Mouse (Mus musculus) 416B (cell line): ENCODE results near the gene Tmem160.

Experiments used
- DNase-seq: peaks from one replicate; pipeline ENCODE4 v3.0.0; 2011; ENCODE audit warnings: low read depth

Tmem160 gene

DNA sequence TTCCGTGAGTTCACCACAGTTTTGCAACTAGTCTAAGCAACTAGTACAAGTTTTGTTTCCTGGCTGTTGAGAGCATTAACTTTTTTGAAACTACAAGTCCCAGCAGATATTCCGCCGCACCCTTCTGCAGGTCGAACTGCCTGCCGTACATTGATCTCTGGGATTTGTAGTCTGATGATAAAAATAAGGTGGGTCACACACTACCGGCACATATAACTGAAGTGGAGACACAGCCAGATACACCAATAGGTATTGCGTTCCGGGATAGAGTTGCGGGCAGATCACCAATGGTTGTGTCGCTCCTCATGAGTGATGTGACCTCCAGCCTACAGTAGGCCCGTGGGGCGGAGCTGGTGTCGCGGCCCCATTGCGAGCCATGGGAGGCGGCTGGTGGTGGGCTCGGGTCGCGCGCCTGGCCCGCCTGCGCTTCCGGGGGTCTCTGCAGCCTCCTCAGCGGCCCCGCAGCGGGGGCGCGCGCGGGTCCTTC lies at the start of gene Tmem160:
Gene Tmem160, plus strand, starts transcription at position 193 of the 487 bp plus-strand sequence.
- peak; percentile 99 for DNase-seq

DNA sequence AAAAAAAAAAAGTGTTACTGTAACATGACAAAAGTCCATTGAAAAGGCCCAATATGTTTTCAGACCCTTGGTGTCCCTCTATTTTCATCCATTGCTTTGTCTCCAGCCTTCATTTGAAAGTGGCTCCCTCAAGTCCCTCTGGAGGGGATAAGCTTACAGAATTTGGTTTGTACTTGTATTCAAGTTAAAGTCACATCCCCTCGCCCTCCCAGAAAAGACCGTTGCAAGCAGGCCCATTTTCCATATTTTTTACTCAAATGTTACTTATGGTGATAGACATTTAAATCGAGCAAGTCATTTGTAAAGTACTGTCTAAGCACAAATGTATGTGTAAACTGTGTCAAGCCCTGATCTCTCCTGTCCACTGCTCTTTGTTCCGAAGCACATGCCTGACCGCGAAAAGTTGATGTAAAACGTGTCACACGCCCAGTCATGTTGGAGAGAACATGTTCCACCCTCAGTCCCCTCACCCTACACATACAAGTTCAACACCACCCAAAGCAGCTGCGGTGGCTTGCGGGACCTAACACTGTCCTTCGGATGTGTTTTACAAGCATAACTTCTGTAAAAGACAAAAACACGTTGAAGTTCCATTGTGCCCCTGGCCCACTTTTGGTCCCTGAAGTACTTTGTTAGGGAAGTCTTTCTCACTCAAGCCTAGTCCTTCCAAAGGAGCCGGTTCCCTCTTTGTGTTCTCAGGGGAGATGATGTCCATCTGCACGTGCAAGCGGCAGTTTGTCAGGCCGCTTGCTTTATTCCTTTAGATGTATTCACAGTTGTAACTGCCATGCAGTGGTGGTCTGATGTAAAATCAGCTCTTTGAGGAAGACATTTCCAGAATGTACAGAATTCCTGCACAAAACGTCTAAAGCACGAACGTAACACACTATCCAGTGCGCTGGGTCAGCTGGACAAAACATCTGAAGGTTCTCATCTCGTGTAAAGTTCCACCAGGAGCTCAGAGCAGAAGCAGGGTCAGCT lies 49.3 kb upstream of the Tmem160 start:
- DNase-seq: peak; percentile 88

DNA sequence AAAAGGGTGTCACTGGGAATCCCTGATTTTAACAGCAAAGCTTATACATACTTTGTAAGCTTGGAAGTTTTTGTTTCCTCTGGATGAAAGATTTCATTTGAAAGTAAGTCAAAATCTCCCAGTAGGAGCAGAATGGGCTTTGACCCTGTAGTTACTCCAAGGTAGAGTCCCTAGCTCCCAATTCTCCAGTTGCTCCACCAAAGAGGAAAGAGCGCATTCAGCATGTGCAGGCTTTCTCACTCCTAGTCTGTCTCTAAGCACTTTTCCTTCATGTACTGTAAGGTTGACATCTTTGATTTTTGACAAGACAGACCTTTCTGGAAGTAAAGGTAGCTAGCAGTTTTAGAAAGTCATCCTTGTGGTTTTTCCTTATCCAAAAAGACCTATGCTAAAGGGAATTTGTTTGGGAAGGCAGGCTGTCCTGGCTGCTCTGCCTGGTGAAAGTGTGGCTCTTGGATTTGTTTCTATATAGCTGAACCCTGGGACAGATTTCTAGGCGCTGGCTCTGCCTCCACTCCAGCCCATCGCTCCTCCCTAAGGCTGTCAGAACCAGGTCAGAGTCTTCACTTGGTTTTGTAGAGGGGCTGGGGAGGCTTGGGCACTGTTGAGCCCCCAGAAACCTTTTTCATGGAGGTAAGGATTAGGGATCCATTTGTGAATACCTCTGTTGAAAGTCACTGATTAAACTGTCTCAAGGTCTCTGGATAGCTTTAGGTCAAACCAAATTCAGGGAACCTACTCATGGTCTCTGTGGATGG lies 48.1 kb upstream of the Tmem160 start:
- peak; percentile 25 for DNase-seq

DNA sequence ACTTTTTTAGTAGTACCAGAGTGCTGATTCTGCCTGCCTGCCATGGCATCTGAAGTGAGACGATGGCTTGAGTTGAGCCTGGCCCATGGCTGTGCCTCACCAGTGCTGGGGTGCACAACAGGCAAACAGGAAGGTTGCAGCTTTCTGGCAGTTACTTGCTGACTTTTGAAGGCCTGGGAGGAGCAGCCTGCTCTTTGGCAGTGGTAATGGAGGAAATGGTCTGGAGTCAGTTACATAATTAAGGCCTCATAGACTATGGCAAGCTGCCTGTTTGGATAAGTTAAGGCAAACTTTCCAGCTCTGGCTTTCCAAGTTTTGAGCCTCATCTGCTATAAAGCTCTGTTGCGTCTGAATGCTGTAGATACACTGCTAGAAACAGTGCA lies 47.5 kb upstream of the Tmem160 start:
- peak; percentile 84 for DNase-seq

DNA sequence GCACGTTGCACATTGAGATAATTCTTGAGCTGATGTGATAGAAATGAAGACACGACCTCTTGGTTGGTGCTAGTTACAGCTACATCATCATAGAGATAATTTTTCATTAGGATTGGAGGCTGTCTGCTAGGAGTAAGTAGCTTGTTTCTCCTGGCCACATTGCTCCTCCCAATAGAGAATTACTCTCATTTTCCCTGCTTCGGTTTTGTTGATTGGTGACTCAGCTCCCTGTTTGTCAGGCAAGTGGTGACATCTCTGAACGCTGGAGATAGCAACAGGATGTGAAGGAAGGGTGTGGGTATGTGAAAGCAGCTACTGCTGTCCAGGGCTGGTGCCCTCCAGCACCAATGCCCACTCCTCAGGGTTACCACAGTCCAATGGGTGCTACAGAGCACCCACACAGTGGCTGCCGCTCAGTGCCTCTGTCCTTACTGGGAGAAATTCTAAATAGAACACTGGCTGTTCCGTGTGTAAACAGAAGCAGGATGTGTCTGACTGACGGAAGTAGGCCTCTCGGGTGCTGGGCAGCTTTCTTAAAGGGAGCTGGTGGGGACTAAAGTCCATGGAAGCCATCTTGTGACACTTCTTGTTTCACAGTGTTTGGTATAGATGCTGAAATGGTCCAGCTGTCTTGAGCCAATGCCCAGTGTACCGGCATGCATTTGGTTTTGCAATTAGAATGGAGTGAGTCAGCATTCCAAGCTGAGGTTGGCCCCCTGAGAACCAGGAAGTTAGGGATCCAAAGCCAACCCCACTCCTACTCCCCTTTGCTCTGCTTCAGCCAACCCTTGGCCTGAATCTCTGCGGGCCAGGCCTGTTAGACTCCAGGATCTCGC lies 46.8 kb upstream of the Tmem160 start:
- DNase-seq: peak; percentile 94

DNA sequence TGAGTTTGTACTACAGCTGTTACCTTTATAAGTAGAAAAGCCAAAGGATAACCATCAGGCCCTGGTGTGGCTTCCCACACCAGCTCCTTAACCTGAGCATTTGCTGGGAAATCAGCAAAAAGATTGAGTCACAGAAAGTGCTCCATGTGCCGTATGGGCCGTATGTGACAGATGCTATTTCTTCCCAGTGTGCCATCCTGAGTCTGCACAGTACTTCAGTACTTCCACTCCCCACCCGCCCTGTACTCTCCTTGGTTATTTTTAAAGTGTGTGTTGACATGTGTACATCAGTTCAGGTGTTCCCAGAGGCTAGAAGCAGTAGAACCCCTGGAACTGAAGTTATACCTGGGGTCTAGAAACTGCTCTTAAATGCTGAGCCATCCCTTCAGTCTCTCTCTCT lies 45.6 kb upstream of the Tmem160 start:
- no peak for DNase-seq

DNA sequence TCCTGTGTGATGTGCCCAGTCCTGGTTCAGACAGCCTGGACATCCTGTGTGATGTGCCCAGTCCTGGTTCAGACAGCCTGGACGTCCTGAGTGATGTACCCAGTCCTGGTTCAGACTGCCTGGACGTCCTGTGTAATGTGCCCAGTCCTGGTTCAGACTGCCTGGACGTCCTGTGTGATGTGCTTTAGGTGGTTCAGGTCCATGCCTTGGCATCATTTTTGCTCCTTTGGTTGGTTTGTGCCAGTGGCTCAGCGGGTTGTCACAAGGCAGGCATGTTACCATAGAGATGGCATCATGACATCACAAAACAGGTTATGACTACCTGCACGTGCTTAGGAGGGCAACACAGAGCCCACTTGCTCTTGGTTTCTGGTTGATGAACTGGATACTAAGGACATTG lies 41.5 kb upstream of the Tmem160 start:
- DNase-seq: no peak

DNA sequence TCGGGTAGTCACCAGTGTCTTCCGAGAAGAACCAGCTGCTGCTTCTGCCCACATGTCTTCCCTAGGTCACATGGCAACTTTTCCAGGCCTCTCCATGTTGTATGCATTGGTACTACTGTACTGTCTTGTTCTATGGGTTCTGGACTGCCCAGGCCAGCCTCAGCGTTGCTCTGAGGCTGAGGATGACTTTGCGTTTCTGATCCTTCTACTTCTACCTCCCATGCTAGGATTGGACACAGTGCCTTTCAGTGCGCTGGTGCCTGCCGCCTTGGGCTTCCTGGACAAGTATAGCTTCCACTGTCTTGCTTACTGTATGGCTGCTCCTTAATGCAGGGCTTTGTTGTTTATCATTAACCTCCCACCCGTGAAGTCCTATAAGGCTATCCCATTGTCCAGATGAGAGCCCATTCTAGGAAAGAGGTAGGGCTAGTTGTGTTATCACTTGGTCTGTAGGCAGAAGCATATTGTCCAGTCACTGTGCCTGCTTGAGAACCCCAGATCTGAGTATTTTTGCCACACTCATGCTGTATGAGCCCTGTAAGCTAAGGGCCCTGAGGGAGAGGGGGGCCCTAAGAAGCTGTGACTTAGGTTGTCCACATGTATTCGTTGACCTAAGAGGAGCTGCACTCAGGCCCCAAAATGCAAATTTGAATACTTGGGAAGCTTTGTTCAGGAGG lies 40.2 kb upstream of the Tmem160 start:
- DNase-seq: no peak

DNA sequence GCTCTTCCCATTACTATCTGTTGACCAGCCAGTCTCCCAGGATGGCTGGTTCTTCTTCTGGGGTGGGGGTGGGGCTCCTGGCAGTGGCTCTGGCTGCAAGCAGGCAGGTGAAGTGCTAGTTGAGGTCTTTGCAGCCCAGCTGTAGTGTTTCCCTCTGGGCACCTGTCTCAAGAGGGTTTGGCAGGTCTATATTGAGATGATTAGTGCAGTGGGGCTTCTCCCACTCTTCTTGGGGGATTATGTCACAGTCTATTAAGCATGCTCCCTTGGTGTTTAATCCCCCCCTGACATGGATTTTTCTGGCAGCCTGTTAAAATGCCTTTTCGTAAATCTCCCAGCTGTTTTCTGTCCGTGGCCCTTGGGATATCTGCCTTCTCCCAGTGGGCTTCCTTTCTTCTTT lies 39.6 kb upstream of the Tmem160 start:
- no peak for DNase-seq

DNA sequence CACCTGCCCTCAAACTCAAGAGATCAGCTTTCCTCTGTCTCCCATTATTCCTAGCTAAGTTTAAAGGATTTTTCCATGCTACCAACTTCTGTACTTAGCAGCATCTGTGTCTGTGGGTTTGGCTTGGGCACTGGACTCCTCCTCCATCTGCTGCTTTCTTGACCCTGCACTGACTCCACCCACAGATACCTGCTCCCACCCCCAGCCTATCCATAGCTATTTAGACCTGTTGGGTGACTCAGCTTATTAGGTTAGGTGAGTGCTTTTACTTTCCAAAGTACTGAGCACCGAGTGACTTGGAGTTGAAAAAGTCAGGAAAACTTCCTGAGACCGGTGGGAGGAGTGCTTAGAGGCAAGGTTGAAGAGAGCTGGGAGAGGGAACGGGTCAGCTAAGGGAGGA lies 37.2 kb upstream of the Tmem160 start:
- no peak for DNase-seq

DNA sequence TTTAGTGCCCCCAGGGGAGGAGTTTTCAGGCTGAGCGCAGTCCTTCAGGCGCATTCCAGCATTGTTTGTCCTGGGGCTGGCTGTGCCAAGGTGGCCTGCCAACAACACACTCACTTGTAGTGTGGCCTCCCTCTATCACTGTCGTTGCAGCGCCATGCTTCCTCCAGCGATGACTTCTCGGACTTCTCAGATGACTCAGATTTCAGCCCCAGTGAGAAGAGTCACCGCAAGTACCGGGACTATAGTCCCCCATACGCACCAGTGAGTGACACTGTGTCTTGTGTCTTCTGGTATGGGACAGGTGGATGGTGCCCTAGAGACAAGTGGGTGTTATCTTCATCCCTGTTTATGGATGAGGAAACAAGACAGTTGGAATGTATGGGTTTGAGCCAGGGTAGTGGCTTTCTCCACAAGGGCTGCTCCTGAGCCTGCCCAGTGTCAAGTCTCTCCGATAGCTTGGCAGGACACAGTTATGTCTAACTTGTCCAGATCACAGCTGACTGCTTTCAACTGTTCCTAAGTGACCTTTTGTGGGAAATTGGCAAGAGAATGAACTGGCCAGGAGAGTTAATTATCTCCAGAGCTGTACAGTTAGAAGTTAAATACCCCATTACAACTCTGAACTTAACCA lies 35.3 kb upstream of the Tmem160 start:
- DNase-seq: peak; percentile 28

DNA sequence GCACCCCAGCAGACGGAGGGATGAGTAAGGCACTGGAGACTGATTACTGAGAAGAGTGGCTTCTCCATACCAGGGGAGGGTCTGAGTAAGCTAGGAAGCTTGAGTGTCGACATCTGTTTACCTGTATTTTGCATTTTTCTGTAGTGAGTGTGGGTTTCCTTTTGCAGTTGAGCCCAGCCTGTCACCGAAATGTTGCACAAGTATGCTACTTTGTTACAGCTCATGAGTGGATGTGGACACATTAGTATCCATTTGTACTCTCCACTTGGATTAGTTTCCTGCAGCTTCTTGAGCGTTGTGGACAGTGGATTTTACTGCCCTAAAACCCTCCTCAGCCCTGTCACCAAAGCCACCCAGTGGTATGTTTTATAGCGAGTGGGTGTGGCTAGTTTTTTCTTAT lies 33.9 kb upstream of the Tmem160 start:
- DNase-seq: peak; percentile 18

DNA sequence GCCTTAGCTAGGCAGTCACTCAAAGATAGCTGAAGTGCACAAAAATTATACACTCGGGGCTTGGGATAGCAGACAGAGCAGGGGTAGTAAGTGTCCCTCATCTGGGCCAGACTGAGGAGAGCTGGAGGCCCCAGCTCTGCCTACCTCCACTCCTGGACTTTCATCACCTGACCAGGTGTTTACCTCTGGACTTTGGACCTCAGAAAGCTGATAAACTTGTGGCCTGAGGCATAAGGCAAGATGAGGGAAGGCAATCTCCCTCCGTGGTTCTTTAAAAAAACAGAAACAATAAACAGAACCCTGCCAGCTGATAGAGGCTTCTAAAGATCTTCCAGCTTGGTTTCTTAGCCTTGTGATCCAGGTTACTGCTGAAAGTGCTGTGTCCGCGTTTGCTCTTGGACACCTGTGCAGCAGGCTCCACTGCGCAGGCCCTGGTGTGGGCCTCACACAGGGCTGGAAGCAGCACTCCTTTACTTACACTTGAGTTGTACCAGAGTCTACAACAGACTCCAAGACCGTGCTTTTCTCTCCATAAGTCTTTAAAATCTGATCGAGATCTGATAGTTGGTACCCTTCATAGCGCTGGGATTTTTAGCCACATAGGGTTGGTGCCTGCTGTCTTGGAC lies 32.0 kb upstream of the Tmem160 start:
- no peak for DNase-seq

DNA sequence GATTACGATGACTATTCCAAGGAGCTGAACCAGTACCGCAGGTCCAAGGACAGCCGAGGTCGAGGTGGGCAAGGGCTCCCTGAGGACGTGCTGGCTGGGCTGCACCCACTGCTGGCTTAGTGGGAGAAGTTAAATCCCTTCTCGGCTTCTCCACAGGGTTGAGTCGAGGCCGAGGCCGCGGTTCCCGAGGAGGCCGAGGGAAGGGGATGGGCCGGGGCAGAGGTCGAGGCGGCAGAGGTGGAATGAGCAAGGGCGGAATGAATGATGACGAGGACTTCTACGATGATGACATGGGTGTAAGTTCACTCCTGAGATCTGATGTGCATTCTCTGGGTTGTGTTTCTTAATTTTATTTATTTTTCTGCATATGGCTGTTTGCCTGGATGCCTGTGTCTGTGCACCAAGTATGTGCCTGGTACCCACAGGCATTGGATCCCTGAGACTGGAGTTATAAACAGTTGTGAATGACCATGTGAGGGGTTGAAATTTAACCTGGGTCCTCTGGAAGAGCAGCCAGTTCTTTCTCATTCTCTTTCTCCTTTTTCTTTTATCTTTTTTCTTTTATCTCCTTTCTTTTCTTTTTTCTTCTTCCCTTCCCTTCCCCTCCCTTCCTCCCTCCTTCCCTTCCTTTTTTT lies 30.2 kb upstream of the Tmem160 start:
- DNase-seq: no peak

DNA sequence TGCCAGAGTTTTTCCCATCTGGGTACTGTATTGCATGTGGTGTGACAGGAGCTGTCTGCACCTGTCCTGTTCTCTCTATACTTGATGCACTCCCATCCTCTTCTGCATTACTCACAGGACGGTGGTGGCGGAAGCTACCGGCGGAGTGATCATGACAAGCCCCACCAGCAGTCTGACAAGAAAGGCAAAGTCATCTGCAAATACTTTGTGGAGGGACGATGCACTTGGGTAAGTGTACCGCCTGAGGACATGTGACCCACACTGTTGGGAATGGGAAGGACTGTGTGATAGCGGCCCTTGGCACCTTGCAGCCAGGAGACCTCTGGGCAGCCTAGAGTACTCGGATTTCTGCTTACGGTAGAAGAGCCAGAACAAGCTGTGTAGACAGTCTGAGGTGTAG lies 28.8 kb upstream of the Tmem160 start:
- no peak for DNase-seq

DNA sequence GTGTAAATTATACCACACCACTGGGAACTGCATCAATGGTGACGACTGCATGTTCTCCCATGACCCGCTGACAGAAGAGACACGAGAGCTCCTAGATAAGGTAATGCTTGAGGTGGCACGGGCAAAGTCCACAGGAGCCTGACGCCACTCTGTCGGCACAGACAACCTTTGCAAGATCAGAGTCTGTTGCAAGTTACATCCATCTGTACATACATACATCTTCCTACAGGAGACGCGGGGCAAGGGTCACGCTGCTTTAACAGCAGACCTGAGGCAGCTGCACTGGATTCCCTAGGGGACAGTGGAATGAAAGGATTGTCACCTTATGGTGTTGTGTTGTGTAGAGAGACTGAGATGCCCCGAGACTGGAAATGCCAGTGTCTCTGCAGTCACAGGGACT lies 26.9 kb upstream of the Tmem160 start:
- DNase-seq: no peak

DNA sequence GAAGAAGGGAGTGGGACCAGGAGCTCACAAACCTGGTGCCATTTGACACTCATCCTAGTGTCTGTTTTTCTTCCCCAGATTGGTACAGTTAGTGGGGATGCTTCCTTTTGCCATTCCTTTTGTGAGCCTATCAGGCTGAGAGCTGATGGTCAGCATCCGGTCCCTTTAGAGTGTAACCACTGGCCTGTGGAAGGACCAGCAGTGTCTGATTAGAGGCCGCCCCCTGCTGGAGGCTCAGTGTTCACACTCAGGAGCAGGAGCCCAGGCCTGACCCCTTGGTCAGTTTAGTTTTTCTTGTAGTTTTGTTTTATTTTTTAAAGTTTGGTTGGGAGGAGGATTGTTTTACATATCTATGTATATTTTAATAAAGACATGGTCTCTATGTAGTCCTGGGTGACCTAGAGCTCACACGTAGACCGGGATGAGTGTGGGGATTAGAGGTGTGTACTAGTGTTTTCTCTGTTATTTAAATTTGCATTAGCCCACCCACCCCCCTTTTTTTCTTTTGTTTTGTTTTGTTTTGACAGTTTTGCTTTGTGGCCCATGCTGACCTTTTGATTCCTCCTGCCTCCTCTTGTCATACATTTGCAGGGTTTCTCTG lies 26.4 kb upstream of the Tmem160 start:
- DNase-seq: peak; percentile 77

DNA sequence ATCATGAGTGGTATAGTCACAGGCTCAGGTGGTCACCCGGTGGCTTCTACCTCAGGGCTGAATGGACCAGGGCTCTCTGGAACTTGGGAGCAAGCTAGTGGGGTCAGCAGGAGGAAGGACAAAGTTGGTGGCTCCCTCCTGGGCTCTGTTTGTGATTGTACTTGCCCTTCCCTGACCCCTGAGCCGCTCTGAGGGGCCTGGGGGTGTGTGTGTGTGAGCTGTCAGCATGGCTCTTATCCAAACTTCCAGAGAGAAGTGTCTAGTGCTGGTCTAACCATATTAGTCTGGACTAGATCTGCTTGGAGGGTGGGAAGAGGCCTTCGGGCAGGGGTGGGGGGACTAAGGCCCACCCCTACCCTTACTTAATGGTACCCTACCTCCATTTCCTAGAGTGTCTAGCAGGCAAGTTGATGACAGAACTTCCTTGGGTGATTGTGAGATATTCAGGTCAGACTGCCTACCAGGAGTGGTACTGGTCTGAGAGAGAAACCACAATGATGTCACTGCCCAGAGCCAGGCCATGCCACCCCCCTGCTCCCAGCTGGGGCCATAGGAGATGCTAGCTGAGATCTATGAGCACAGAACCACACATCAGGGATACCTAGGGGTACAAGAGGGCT lies 19.1 kb upstream of the Tmem160 start:
- peak; percentile 48 for DNase-seq

DNA sequence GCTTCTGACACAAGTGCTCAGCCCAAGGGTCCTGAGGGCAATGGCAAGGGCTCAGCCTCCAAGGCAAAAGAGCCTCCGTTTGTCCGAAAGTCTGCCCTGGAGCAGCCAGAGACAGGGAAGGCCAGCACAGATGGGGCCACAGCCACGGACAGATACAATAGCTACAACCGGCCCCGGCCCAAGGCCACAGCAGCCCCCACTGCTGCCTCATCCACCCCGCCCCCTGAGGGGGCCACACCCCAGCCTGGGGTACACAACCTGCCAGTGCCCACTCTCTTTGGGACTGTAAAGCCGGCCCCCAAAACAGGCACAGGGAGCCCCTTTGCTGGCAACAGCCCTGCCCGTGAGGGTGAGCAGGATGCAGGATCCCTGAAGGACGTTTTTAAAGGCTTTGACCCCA lies 17.5 kb upstream of the Tmem160 start:
- DNase-seq: no peak
